Mouse (Mus musculus) spleen, adult 18-20 months (tissue): Measurements from ENCODE around the gene Gm49384.

ENCODE experiments used
- DNase-seq, 2 experiments: peaks; one replicate each; pipeline ENCODE4 v3.0.0; 2022; ENCODE audit warnings: mixed read lengths in 2 of 2

The Gm49384 gene

DNA sequence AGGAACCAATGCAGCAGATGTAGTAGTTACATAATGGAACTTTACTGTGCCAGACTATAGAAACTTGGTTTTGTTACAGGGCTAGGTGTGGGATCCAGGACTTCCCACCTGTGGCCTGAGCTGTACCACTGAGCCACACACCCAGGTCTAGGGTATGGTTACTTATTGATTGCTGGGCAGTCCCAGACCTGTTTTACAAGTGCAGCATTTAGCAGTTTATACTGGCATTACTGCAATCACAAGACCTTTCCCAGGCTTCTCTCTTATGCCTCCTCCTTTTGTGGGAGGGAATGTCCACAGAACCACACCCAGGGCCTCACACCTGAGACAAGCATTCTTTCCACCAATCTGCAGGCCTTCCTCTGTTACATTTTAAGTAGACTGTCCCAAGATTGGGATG is 5.1 kb downstream of the Gm49384 start:
- DNase-seq = no peak

- peak in 1 of 2 experiments; percentile 57 for DNase-seq
Measured at GRCm38 (mm10) chr12:69198164-69198535, 5.9 kb downstream of the Gm49384 start, which contains the start of gene Dnaaf2. TSS of gene Dnaaf2 (minus strand) at chr12:69198429.

DNA sequence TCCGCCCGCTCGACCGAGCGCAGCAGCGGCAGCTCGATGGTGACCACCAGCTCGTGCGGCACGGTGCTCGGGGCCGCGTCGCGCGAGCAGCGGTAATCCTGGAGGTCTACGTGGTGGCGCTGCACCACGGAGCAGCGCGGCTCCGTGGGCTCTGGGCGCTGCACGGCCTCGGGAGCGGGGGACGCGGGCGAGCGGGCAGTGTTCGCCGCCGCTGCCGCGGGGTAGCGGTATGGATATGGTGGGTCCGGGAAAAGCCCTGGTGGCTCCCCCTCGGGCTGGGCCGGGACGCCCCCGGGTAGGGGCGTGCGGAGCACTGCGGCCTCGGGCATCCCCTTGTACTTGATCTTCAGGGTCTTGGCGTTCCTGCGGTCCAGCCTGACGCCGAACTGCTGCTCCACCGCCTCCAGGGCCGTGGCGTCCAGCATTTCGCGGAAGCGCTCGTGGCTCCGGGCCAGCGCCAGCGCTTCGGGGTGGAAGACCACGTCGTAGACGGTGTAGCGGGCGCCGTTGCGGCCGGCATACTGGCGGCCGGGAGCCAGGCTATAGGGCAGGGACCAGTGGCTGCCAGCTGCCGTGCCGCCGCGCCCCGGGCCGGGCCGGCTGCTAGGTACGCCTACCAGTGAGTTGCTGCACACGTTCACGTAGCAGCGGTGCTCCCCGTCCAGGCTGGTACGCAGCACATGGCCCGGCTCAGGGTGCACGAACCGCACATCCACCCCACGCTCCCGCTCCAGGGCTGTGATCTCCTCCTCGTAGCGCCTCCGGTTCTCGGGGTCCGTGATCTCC is 6.5 kb downstream of the Gm49384 start:
- peak; percentile 39 to 60 for DNase-seq

DNA sequence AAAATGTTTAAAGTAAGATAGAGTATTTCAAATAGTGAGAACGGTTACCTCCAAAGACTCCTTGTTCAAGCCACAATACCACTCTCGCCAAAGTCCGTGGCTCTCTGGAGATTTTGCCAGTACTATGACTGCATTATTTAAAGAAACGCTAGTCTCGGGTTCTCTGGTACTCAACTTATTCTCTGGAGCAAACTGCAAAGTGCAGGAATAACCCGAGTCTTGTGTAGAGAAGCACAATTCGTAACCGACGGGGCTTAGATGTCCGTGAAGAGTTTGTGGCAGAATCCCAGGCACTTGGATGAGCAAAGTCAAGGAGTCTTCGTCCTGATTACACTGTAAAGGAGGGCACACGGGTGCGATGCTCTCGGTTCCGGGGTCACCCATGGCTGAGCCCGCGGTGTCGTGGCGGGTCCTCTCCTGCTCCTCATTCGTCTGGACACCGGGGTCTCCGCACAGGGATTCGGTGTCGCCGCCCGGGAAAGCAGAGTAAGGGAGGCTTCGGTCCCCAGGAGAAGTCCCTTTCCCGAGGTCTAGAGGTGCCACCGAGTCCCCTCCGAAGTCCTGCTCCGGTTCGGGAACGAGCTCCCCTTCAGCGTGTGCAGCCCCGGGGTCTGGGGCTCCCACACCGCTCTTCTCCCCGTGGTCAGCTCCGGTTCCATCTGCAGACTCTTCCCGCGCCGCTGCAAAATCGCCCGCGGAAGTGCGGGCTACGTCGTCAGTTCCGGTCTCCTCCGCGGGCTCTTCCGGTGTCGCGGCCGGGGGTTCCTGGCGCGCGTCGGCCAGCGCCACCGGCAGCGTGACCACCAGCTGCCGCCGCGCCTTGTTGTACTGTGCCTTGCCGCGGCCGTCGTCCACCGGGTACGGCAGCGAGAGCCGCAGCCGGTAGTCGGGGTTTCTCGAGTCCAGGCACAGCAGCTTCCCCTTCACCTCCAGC is 7.4 kb downstream of the Gm49384 start, which contains the start of gene Gm49383:
Gm49383 (minus strand) TSS at position 661 of the 934 bp plus-strand sequence.
- peak in 1 of 2 experiments; percentile 51 for DNase-seq

- no peak for DNase-seq
Measured at GRCm38 (mm10) chr12:69192637-69193036, 11.4 kb downstream of the Gm49384 start.

GRCm38 (mm10) chr12:69191396-69191795 is 12.7 kb downstream of the Gm49384 start:
- DNase-seq = no peak

GRCm38 (mm10) chr12:69190522-69190921 is 13.5 kb downstream of the Gm49384 start:
- DNase-seq = no peak

GRCm38 (mm10) chr12:69190074-69190473 is 14.0 kb downstream of the Gm49384 start:
- DNase-seq = no peak

DNA sequence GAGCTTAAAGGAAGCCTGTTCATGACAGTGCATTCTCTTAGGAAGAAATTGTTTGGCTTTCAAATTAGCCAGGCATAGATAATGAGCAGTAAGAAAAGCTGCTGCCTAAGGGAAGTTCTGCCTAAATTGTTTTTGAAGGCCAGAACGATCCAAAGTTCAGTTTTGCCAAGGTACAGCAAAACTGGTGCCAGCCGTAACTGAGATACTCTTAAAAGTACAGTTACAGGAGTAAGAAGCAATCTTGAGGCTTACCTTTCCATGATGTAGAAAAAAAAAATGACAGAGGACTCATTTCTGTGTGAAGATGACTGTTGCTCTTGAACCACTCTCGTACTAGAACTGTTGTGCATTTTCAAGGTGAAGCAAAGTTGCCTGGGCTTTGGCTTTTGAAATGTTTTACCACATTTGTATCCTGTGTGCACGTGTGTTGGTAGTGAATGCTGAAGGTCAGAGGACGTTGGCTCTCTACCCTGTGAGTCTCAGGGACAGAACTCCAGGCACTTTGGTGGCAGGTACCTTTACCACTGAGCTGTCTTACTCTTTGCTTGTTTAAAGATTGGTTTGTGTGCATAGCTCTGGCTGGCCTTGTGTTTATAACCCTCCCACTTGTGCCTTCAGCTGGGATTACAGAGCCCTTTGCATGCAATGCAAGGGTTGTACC is 17.1 kb downstream of the Gm49384 start:
- no peak for DNase-seq

GRCm38 (mm10) chr12:69185371-69185770 is 18.7 kb downstream of the Gm49384 start:
- no peak for DNase-seq

DNA sequence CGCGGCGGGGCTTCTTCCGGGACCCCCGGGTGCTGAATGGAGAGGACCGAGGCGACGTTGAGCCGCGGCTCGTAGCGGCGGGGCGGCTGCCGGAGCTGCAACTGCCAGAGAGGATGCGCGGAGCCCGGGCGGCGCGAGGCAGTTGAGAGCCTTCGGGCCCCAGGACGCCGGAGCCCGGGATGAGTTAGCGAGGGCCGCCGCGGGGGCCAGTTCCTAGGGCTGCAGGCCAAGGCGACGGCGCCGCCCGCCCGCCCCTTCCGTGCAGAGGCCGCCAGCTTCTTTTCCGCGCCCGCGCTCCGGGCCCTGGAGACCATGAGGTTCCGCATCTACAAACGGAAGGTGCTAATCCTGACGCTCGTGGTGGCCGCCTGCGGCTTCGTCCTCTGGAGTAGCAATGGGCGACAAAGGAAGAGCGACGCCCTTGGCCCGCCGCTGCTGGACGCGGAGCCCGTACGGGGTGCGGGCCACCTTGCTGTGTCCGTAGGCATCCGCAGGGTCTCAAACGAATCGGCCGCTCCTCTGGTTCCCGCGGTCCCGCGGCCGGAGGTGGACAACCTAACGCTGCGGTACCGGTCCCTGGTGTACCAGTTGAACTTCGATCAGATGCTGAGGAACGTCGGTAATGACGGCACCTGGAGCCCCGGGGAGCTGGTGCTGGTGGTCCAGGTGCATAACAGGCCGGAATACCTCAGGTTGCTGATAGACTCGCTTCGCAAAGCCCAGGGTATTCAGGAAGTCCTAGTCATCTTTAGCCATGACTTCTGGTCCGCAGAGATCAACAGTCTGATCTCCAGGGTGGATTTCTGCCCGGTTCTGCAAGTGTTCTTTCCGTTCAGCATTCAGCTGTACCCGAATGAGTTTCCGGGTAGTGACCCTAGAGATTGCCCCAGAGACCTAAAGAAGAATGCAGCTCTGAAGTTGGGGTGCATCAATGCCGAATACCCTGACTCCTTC is 19.4 kb downstream of the Gm49384 start:
- DNase-seq = peak; percentile 57 to 70

- DNase-seq = peak; percentile 96 to 99
Measured at GRCm38 (mm10) chr12:69183583-69184308, 20.3 kb downstream of the Gm49384 start, which contains the start of the genes Rpl36al and Mgat2. TSS of gene Rpl36al (minus strand) at chr12:69184083. TSS of gene Mgat2 (plus strand) at chr12:69184157.

DNA sequence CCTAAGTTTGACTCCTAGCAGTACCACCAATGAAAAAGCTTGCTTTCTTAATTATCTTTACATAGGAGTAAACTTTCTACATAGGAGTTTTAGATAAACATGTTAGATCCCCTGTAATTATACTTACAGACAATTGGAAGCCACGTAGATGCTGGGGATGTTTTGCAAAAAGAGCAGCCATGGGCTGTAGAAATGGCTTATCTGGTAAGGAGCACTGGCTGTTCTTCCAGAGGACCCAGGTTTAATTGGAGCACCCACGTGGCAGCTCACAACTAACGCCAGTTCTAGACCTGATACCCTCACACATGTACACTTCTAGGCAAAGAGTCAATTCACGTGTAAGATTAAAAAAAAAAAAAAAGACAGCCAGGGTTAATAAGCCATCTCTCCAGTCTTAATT is 22.3 kb downstream of the Gm49384 start:
- DNase-seq = no peak

- DNase-seq = no peak
Measured at GRCm38 (mm10) chr12:69179371-69179770, 24.7 kb downstream of the Gm49384 start.

- DNase-seq = no peak
Measured at GRCm38 (mm10) chr12:69177526-69177925, 26.5 kb downstream of the Gm49384 start.

DNA sequence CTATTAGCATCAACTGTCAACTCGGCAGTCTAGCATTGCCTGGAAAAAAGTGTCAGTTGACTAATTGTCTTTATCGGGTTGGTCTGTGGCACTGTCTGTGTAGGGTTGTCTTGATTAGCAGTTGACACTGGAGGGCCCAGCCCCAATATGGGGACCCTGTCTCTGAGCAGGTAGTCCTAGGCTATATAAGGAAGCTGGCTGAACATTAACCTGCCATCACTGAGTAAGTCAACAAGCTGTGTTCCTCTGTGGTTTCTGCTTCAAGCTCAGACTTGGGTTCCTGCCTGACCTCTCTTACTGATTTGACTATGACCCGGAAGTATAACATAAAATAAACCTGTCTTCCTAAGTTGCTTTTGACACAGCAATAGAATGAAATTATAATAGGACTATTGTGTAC is 28.1 kb downstream of the Gm49384 start:
- no peak for DNase-seq

GRCm38 (mm10) chr12:69171307-69171706 is 32.8 kb downstream of the Gm49384 start:
- DNase-seq = no peak

DNA sequence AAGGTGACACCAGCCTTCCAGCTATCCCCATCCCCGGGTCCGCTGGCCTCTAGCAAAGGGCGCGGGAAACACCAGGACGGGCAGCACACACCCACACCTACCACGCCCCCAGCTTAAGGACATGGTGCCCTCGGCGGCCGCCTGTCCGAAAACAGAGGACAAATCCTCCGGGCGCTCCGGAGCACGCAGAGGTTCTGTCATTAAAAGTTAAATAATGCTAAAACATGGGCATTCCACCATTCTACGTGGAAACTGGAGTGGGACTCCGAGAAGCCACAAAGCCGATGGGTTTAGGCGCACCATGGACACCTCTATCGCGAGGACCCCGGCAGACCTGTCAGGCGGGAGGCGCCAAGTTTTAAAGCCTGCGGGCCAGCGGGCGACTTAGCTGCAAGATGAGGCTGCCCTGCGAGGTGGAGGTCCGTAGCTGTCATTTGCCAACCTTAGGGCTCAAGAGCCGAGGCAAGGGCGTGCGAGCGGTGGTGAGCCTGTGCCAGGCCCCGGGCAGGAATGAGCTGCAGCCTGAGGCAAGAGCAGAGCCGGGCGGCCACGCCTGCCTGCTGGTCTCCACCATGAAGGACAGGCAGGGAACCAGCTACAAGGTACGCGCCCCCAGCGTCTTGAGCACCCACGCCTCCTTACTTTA is 35.5 kb downstream of the Gm49384 start, which contains the start of gene Lrr1:
Lrr1 (plus strand) TSS at position 354 of the 646 bp plus-strand sequence.
- DNase-seq = peak; percentile 69 to 86

DNA sequence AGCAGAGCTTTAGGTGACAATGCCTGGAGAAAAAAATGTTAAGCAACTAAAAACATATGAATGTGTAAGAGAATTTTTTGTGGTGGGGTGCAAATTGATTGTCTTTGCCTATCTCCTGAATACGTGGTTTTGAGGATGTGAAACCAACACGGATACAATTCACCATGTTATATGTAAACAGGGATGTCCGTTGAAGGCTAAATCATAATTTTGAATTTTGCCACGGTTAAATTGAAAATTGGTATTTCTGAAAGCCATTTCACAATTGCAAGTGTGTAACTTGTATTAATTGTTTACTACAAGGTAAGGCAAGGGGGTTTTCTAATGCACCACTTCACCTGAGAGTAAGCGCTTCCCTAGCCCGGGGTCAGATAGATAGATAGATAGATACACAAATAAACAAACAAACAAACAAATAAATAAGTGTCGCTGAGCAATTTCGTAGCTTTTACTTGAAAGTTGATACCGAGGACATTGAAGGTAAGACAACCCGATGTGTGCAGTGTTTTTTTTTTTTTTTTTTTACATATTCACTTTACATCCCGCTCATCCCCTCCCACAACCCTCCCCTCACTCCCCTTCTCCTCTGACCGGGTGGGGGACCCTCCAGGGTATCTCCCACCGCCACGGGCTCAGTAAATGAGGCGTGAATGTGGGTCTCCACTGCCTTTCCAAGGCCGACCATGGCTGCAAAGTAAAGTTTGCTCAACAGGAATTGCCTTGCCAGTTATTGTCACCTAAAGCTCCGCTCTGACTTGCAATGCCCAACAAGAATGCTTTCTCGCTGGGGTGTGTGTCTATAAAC is 36.2 kb downstream of the Gm49384 start:
- no peak for DNase-seq
